Mouse (Mus musculus): ENCODE results near the gene Katnal1. TPM values are rescaled to one million over a fixed set of nuclear protein-coding genes. Genes with fewer than 3 reads are reported as not detected.

Katnal1 gene
- total RNA-seq (2012; rRNA removed), result 4.6 and 7.0 TPM in 2 replicates
- total RNA-seq (2014; rRNA removed), result 3.2 and 3.6 TPM in 2 replicates
- polyA plus RNA-seq (2012; ENCODE audit: insufficient read length, low read depth), result 2.2 and 2.8 TPM in 2 replicates

- dilution Hi-C loops (cut with MboI; ENCODE audit: extremely low pct_ligation_motif_present, extremely low pct_unique_long_range_greater_than_20kb, low sequenced_read_pairs), result no loop called here
Measured at GRCm38 (mm10) chr5:148929116-148929449, at the start of gene Katnal1. Katnal1 (minus strand) TSS chr5:148929320.

GRCm38 (mm10) chr5:148978458-148979165 is 49.5 kb upstream of the Katnal1 start:
- no peak for TF ChIP-seq GABPA (IDR thresholded peaks at IDR 0.05; ENCODE audit: insufficient replicate concordance, low read depth, low read length)
- no peak for TF ChIP-seq UBTF (IDR thresholded peaks at IDR 0.05; ENCODE audit: low read depth, low read length)
- TF ChIP-seq NELFE (IDR thresholded peaks at IDR 0.05; ENCODE audit: low read depth, low read length), result no peak
- no peak for TF ChIP-seq JUND (conservative IDR thresholded peaks at IDR 0.05; ENCODE audit: low read depth, low read length)
- TF ChIP-seq MAZ (IDR thresholded peaks at IDR 0.05; ENCODE audit: low read depth, low read length), result no peak
- no peak for TF ChIP-seq ELF1 (IDR thresholded peaks at IDR 0.05; ENCODE audit: low read depth, low read length)
- TF ChIP-seq USF1 (IDR thresholded peaks at IDR 0.05; ENCODE audit: low read depth, low read length), result no peak
- TF ChIP-seq MAX (IDR thresholded peaks at IDR 0.05; ENCODE audit: low read length), result no peak
- TF ChIP-seq MEF2A (IDR thresholded peaks at IDR 0.05; ENCODE audit: borderline replicate concordance, low read depth, low read length), result no peak
- no peak for TF ChIP-seq ETS1 (conservative IDR thresholded peaks at IDR 0.05; ENCODE audit: low read depth, low read length)
- no peak for TF ChIP-seq MXI1 (IDR thresholded peaks at IDR 0.05; ENCODE audit: low read depth, low read length)
- no peak for TF ChIP-seq PAX5 (IDR thresholded peaks at IDR 0.05; ENCODE audit: low read length)
- no peak for TF ChIP-seq NRF1 (IDR thresholded peaks at IDR 0.05; ENCODE audit: low read depth, low read length)
- Histone ChIP-seq H3K4me3 (replicated peaks in 1 of 3; ENCODE audit: low read depth in 2 of 3, low read length in 2 of 3, poor library complexity in 1 of 3) (no peak overlapping the region), H3K9ac (ENCODE audit: insufficient read depth, low read depth) (no peak overlapping the region), H3K27me3 (replicated peaks) (no peaks in the 10 kb centered on the region), H3K79me2 (replicated peaks; ENCODE audit: control insufficient read depth, extremely low read depth, insufficient read depth, poor library complexity, severe bottlenecking) (no peaks in the 10 kb centered on the region), H3K36me3 (replicated peaks in 1 of 2; ENCODE audit: control insufficient read depth in 1 of 2, insufficient read depth in 1 of 2, low read length in 1 of 2) (no peaks in the 10 kb centered on the region), H3K4me1 (ENCODE audit: control insufficient read depth in 1 of 2, insufficient read depth in 2 of 2) (peaks cover 3 to 5% of the 10 kb centered on the region in 2 experiments; a peak in 3 of 4 replicates), H3K9me3 (replicated peaks; ENCODE audit: low read length) (peaks cover 5% of the 10 kb centered on the region), H3K27ac (ENCODE audit: insufficient read depth, low read depth) (no peak overlapping the region), H3K4me2 (ENCODE audit: insufficient read depth, low read depth, poor library complexity, severe bottlenecking) (no peak overlapping the region)
- in situ Hi-C loops (cut with MboI; ENCODE audit: low pct_ligation_motif_present, low pct_unique_long_range_greater_than_20kb, low sequenced_read_pairs), result no loop called here
- no peak for DNase-seq (ENCODE audit: extremely low read depth)
- dilution Hi-C loops (cut with MboI; ENCODE audit: extremely low pct_ligation_motif_present, extremely low pct_unique_long_range_greater_than_20kb, low sequenced_read_pairs), result no loop called here

More at GRCm38 (mm10) chr5:148929116-148929449, at the start of gene Katnal1:
- in situ Hi-C loops (cut with MboI; ENCODE audit: low pct_ligation_motif_present, low pct_unique_long_range_greater_than_20kb, low sequenced_read_pairs), result no loop called here
- no peaks in the 10 kb centered on the region for H3K27me3 ChIP-seq (replicated peaks)
- H3K4me1 ChIP-seq (ENCODE audit: control insufficient read depth in 1 of 2, insufficient read depth in 2 of 2), result peaks cover 3 to 23% of the 10 kb centered on the region in 2 experiments; a peak in 3 of 4 replicates
- H3K9me3 ChIP-seq (replicated peaks; ENCODE audit: low read length), result peaks cover 7% of the 10 kb centered on the region
- peak within 1 kb of the TSS; percentile 68 for H3K27ac ChIP-seq (ENCODE audit: insufficient read depth, low read depth)
- no peak for DNase-seq (ENCODE audit: extremely low read depth)
- TF ChIP-seq NELFE (IDR thresholded peaks at IDR 0.05; ENCODE audit: low read depth, low read length), result 0 out of 2 replicates have a peak, but pooled peaks have one; percentile 9
- TF ChIP-seq MAZ (IDR thresholded peaks at IDR 0.05; ENCODE audit: low read depth, low read length), result 0 out of 2 replicates have a peak, but pooled peaks have one; percentile 1
- no peak for TF ChIP-seq TCF12 (IDR thresholded peaks at IDR 0.05; ENCODE audit: low read depth, low read length)
- H3K9ac ChIP-seq (ENCODE audit: insufficient read depth, low read depth), result peak within 1 kb of the TSS; percentile 62
- H3K79me2 ChIP-seq (replicated peaks; ENCODE audit: control insufficient read depth, extremely low read depth, insufficient read depth, poor library complexity, severe bottlenecking), result no peaks in the 10 kb centered on the region
- H3K4me2 ChIP-seq (ENCODE audit: insufficient read depth, low read depth, poor library complexity, severe bottlenecking), result peak within 1 kb of the TSS; percentile 65
- H3K4me3 ChIP-seq (replicated peaks in 1 of 3; ENCODE audit: low read depth in 2 of 3, low read length in 2 of 3, poor library complexity in 1 of 3), result peak within 1 kb of the TSS; percentile 69 to 87 (median 77)
- peaks cover 0 to 14% of the 10 kb centered on the region in 2 experiments for H3K36me3 ChIP-seq (replicated peaks in 1 of 2; ENCODE audit: control insufficient read depth in 1 of 2, insufficient read depth in 1 of 2, low read length in 1 of 2)
